Mouse (Mus musculus) naive thymus-derived CD4-positive, alpha-beta T cell, adult 5 months (primary cell): ENCODE results near the gene Nol8. TPM values are rescaled to one million over a fixed set of nuclear protein-coding genes. Genes with fewer than 3 reads are reported as not detected.

Experiments used
- polyA plus RNA-seq: library from polyadenylated mRNA; unstranded; fragments of 100-300 nt; shearing (Covaris generic); gene quantifications from one replicate; pipeline ENCODE4 v1.2.1, GENCODE M21; 2017

Nol8 gene
- polyA plus RNA-seq, result 50.9 TPM

DNA sequence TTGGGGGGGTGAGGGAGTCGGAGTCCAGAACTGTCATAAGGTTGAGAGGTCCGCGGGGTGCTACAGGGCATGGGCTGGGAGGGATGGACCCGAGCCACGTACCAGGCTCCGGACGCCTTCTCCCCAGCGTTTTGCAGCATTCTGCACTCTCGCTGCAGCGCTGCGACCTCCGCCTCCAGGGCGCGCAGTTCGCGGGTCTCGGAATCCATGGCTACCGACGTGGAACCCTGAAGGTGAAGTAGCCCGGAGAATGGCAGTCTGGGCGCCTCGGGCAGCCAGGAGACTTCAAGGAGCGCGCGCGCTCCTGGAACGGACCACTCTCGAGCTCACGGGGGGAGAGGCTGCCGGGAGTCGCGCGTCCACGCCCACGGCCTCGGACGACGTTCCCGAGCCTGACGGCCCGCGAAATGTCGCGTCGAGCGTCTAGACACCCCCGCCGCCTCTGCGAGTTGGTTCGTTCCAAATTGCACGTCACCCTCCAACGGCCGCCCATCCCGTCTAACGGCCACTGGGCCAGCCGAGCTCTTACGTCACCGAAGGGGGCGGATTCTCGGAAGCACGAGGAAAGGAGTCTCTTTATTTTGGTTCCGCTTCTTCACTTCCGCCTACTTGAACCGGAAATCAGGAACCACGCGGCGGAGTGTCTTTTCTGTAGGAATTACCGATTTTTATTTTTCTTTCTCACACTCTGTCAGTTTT, at the start of gene Nol8, which contains the start of gene Cenpp:
TSS of gene Nol8 (plus strand) at position 598 of the 699 bp plus-strand sequence.
TSS of gene Cenpp (minus strand) at position 305 of the 699 bp plus-strand sequence.

DNA sequence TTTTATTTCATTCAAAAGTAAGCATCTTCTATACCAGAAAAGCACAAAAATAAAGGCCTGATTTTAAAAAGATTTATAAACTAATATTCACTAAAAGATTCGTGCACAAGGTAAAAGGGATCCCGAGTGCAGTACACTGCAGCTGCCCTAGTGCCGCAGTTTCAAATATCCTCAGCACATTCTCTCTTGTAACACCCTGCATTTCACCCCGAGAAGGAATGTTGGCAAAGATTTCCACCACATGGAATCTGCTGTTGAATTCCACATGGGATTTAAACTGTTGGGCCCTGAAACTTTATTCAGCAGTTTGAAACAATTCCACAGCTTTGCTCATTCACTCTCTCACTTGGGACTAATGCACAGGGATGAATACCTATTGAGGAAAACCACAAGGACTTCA, 45.2 kb upstream of the Nol8 start, which contains the start of gene Ogn:
TSS of gene Ogn (plus strand) at position 333 of the 400 bp plus-strand sequence.

DNA sequence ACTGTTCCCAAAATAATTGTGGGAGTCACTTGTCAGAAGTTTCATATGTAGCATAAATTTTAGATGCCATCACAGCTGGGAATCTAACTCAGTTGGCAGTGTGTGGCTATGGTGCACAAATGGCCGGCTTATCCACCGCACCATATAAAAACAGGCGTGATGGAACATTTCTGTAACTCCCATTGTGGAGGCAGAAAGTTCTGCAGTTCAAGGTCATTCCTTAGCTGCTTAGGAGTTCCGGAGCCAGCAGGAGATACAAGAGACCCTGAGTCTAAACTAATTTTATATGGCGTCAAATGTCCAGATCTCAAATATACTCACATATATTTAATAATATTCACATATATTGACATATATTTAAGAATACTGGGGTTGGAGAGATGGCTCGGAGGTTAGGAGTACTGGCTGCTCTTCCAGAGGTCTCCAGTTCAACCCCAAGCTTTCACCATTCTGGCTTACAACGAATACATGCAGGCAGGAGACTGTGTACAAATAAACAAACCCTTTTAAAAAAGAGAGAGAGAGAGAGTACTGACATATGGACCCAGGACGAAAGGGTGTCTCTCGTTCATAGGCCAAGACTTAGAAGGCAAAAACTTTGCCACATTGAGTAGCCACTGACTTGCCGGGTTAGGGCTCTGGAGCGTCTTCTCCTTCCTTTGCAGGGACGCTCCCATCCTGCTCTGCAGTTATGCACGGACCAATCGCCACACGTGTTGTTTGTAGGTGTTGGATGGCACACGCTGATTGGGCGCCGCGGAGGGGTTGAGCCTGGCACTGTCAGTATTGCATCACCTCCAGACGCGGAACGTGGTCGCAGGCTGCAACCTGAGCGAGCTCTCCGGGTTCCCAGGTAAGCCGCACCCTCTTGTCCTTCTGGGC, 28.7 kb downstream of the Nol8 start, which contains the start of gene Iars:
TSS of gene Iars (plus strand) at position 750 of the 882 bp plus-strand sequence.

Other genes with a start within 250 kb of the Nol8 start
- gene Ippk, start 231.8 kb upstream of the Nol8 start, polyA plus RNA-seq, result 15.8 TPM
- 2.8 TPM for gene Tes3-ps, start 159.8 kb upstream of the Nol8 start, polyA plus RNA-seq
- gene Ecm2, start 148.3 kb upstream of the Nol8 start, polyA plus RNA-seq, result 0.12 TPM
- not detected for gene Aspn, start 108.6 kb upstream of the Nol8 start, polyA plus RNA-seq
- 0.30 TPM for gene Omd, start 70.6 kb upstream of the Nol8 start, polyA plus RNA-seq
- not detected for gene Ogn, start 45.0 kb upstream of the Nol8 start, polyA plus RNA-seq
- 0.77 TPM for gene Cenpp, start 293 bp upstream of the Nol8 start, polyA plus RNA-seq
- 51.4 TPM for gene Iars, start 29.0 kb downstream of the Nol8 start, polyA plus RNA-seq
- gene Gm30302, start 145.9 kb downstream of the Nol8 start, polyA plus RNA-seq, result not detected